Mouse (Mus musculus): ENCODE measurements at regions not wholly inside any gene's neighbourhood (a gene's known extent, or its start where the extent isn't known, plus 50 kb on each side); places are given as distances from the start of the nearest gene placed in this dataset.

- ATAC-seq: peak; percentile 41; the same call in 1 of the 2 replicates
- Histone ChIP-seq H3K4me1 (replicated peaks; ENCODE audit: control insufficient read depth, insufficient read depth, low read length) (no peaks in the 10 kb centered on the region), H3K27ac (ENCODE audit: low read depth, low read length) (no peak overlapping the region), H3K4me2 (replicated peaks; ENCODE audit: low read depth) (no peak overlapping the region), H3K9ac (ENCODE audit: low read depth, low read length) (no peak overlapping the region), H3K4me3 (ENCODE audit: low read depth, low read length) (no peak overlapping the region), H3K36me3 (ENCODE audit: control insufficient read depth, insufficient read depth) (no peaks in the 10 kb centered on the region), H3K9me3 (ENCODE audit: control insufficient read depth) (no peaks in the 10 kb centered on the region), H3K27me3 (replicated peaks; ENCODE audit: control insufficient read depth, insufficient read depth, low read length) (no peaks in the 10 kb centered on the region)
- WGBS: 42% methylated on average over 16 of the region's 16 CpGs
- TF ChIP-seq CTCF (IDR thresholded peaks at IDR 0.05; ENCODE audit: low read depth): no peak
Observed at GRCm38 (mm10) chr2:75014994-75015728, 189.6 kb downstream of the Mtx2 start.

- ATAC-seq: no peak
- H3K9ac ChIP-seq (ENCODE audit: low read depth, low read length): no peak overlapping the region
- no peaks in the 10 kb centered on the region for H3K9me3 ChIP-seq (ENCODE audit: control insufficient read depth)
- no peaks in the 10 kb centered on the region for H3K36me3 ChIP-seq (ENCODE audit: control insufficient read depth, insufficient read depth)
- H3K4me1 ChIP-seq (replicated peaks; ENCODE audit: control insufficient read depth, insufficient read depth, low read length): no peaks in the 10 kb centered on the region
- no peak overlapping the region for H3K27ac ChIP-seq (ENCODE audit: low read depth, low read length)
- H3K4me2 ChIP-seq (replicated peaks; ENCODE audit: low read depth): no peak overlapping the region
- no peak overlapping the region for H3K4me3 ChIP-seq (ENCODE audit: low read depth, low read length)
- no peaks in the 10 kb centered on the region for H3K27me3 ChIP-seq (replicated peaks; ENCODE audit: control insufficient read depth, insufficient read depth, low read length)
- TF ChIP-seq CTCF (IDR thresholded peaks at IDR 0.05; ENCODE audit: low read depth): no peak
- WGBS: 64% methylated on average over 7 of the region's 7 CpGs
Observed at GRCm38 (mm10) chr2:75019459-75019858, 193.9 kb downstream of the Mtx2 start.

GRCm38 (mm10) chr2:75021639-75022038, 196.0 kb downstream of the Mtx2 start:
- H3K4me2 ChIP-seq (replicated peaks; ENCODE audit: low read depth): no peak overlapping the region
- no peak overlapping the region for H3K4me3 ChIP-seq (ENCODE audit: low read depth, low read length)
- ATAC-seq: no peak
- no peaks in the 10 kb centered on the region for H3K9me3 ChIP-seq (ENCODE audit: control insufficient read depth)
- no peak for TF ChIP-seq CTCF (IDR thresholded peaks at IDR 0.05; ENCODE audit: low read depth)
- no peaks in the 10 kb centered on the region for H3K27me3 ChIP-seq (replicated peaks; ENCODE audit: control insufficient read depth, insufficient read depth, low read length)
- no peak overlapping the region for H3K27ac ChIP-seq (ENCODE audit: low read depth, low read length)
- H3K36me3 ChIP-seq (ENCODE audit: control insufficient read depth, insufficient read depth): no peaks in the 10 kb centered on the region
- H3K9ac ChIP-seq (ENCODE audit: low read depth, low read length): no peak overlapping the region
- H3K4me1 ChIP-seq (replicated peaks; ENCODE audit: control insufficient read depth, insufficient read depth, low read length): no peaks in the 10 kb centered on the region
- WGBS: 62% methylated on average over 7 of the region's 7 CpGs

GRCm38 (mm10) chr2:75028151-75028550, 202.5 kb downstream of the Mtx2 start:
- H3K4me1 ChIP-seq (replicated peaks; ENCODE audit: control insufficient read depth, insufficient read depth, low read length): no peaks in the 10 kb centered on the region
- H3K4me3 ChIP-seq (ENCODE audit: low read depth, low read length): no peak overlapping the region
- TF ChIP-seq CTCF (IDR thresholded peaks at IDR 0.05; ENCODE audit: low read depth): no peak
- H3K36me3 ChIP-seq (ENCODE audit: control insufficient read depth, insufficient read depth): no peaks in the 10 kb centered on the region
- no peak overlapping the region for H3K9ac ChIP-seq (ENCODE audit: low read depth, low read length)
- no peak overlapping the region for H3K4me2 ChIP-seq (replicated peaks; ENCODE audit: low read depth)
- no peak overlapping the region for H3K27ac ChIP-seq (ENCODE audit: low read depth, low read length)
- ATAC-seq: no peak
- WGBS: 89% methylated on average over 10 of the region's 10 CpGs
- no peaks in the 10 kb centered on the region for H3K9me3 ChIP-seq (ENCODE audit: control insufficient read depth)
- H3K27me3 ChIP-seq (replicated peaks; ENCODE audit: control insufficient read depth, insufficient read depth, low read length): no peaks in the 10 kb centered on the region

- TF ChIP-seq CTCF (IDR thresholded peaks at IDR 0.05; ENCODE audit: low read depth): no peak
- Histone ChIP-seq H3K4me3 (ENCODE audit: low read depth, low read length) (no peak overlapping the region), H3K36me3 (ENCODE audit: control insufficient read depth, insufficient read depth) (no peaks in the 10 kb centered on the region), H3K4me2 (replicated peaks; ENCODE audit: low read depth) (no peak overlapping the region), H3K27me3 (replicated peaks; ENCODE audit: control insufficient read depth, insufficient read depth, low read length) (no peaks in the 10 kb centered on the region), H3K4me1 (replicated peaks; ENCODE audit: control insufficient read depth, insufficient read depth, low read length) (no peaks in the 10 kb centered on the region), H3K9ac (ENCODE audit: low read depth, low read length) (no peak overlapping the region), H3K27ac (ENCODE audit: low read depth, low read length) (no peak overlapping the region), H3K9me3 (ENCODE audit: control insufficient read depth) (no peaks in the 10 kb centered on the region)
- WGBS: 51% methylated on average over 8 of the region's 8 CpGs
- no peak for ATAC-seq
Observed at GRCm38 (mm10) chr2:75029089-75029693, 203.6 kb downstream of the Mtx2 start.

- Histone ChIP-seq H3K9ac (ENCODE audit: low read depth, low read length) (no peak overlapping the region), H3K4me3 (ENCODE audit: low read depth, low read length) (no peak overlapping the region), H3K27me3 (replicated peaks; ENCODE audit: control insufficient read depth, insufficient read depth, low read length) (no peaks in the 10 kb centered on the region), H3K9me3 (ENCODE audit: control insufficient read depth) (no peaks in the 10 kb centered on the region), H3K27ac (ENCODE audit: low read depth, low read length) (no peak overlapping the region), H3K36me3 (ENCODE audit: control insufficient read depth, insufficient read depth) (no peaks in the 10 kb centered on the region), H3K4me2 (replicated peaks; ENCODE audit: low read depth) (no peak overlapping the region), H3K4me1 (replicated peaks; ENCODE audit: control insufficient read depth, insufficient read depth, low read length) (no peaks in the 10 kb centered on the region)
- 69% methylated on average over 3 of the region's 3 CpGs for WGBS
- no peak for TF ChIP-seq CTCF (IDR thresholded peaks at IDR 0.05; ENCODE audit: low read depth)
- no peak for ATAC-seq
Observed at GRCm38 (mm10) chr2:75034708-75035107, 209.1 kb downstream of the Mtx2 start.

Data from intestine, postnatal 0 days (tissue).